Mouse (Mus musculus): ENCODE results near the gene Evi5l. TPM values are rescaled to one million over a fixed set of nuclear protein-coding genes. Genes with fewer than 3 reads are reported as not detected.

Evi5l gene
- 3.3 and 3.7 TPM in 2 replicates for polyA plus RNA-seq (2012; rRNA removed)

DNA sequence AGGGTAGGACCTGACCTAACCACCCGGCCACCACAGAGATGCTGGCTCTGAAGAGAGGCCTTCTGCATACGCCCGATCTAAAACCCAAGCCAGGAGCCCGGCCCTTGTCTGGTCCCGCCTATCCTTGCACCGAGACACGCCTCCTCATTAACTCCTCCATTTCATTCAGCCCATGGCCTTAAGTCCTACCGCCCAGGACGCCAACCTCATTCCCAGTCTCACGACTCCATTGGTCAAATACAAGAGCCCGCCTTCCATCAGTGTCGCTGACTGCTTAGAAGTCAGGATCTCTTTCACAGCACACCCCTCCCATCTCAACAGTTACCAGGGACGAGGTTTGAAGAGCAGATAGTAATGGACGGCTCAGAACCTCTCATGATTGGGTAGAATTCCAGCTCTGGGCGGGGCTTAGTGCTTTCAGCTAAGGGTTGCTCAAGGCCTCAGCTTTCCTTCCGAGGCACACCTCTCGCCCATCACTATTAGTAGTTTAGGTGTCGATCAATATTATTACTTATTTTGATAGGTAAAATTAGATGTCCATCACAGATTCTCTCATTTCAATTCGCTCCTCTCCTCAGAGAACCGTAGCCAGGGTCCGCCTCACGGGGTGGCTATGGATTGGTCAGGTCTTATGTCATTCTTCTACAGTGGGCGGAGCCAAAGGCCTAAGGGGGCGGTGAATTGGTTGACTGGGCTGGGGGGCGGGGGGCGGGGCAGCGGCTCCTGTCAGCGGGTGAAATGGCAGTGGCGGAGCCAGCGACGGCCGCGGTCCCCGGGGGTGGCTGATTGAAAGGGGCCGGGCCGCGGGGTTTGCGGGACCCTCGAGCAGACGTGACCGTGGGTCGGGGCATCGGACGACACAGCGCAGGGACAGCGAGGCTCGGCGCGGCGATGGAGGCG lies at the start of gene Evi5l:
Evi5l (plus strand) TSS at position 716 of the 900 bp plus-strand sequence.

GRCm38 (mm10) chr8:4133798-4134197 lies 32.6 kb upstream of the Evi5l start, which contains the start of gene Cd209g:
Gene Cd209g, plus strand, starts transcription at chr8:4134098.

DNA sequence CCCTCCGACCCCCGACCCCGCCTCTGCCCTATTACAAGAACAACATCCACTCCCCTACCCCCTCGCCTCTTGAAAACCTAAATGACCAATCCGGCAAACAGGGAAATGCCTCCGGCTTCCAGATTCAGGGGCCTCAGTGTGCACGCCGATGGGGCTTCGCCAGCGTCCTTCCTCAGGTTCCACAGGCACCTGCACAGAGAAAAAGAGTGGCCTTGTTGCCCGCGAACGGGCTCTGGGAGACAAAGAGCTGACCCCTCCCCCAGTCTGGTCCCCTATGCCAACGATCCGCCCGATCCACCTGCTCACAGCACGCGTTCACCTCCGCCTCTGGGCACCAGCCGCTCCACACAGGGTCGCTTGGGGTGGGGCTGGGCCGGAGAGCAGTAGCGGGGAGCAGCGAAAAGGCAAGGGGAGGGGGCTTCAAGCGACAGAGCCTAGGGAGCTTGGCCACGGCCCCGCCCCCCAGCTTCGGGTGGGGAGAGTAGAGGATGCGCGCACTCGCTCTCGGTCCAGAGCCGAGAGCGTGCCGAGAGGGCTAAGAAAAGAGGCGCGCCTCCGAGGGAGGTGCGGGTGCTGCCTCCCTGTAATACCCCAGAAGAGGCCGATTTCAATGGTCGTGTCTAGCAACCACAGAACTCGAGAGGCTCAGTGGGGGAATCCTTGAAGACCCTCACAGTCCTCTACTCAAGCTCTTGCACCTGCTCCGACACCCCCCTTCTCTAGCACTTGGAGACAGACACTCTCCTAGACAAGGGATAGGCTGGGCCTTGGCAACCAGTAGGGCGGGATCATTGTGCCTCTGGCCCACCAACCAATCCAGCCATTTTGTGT lies 50.6 kb downstream of the Evi5l start, which contains the start of gene Prr36:
Prr36 (minus strand) TSS at position 669 of the 831 bp plus-strand sequence.

GRCm38 (mm10) chr8:4226739-4227347 lies 60.5 kb downstream of the Evi5l start, which contains the start of gene Lrrc8e:
Gene Lrrc8e, plus strand, starts transcription at chr8:4226827.

DNA sequence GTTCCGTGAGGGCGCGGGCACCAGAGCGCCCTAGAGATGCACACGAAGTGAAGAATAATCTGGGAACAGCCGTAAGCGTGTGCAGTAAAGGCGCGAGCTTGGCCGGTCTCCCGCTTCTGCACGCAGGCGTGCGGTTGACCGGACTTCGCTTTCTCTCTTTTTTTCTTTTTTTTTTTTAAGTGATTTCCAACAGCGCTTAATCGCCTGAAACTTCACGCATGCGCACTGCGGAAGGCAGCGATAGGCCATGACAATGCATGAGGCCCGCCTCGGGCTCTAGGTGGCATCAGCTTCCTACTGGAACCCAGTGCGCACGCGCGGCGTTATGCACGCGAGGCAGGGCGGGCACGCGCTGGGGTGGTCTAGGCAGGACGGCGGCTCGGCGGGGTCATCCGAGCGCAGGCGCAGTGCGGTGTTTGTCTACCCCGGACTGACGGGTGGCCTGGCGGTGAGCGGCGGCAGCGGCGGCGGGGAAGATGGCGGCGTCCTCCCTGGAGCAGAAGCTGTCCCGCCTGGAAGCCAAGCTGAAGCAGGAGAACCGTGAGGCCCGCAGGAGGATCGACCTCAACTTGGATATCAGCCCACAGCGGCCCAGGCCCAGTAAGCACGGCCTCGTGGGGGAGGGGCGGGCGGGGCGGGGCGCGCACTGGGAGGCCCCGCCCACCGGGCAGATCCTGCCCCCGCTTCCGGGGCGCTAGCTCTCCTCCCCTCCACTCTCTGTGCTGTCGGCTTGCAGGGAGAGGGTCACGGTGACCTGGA lies 72.2 kb downstream of the Evi5l start, which contains the start of the genes Map2k7 and Gm49320:
Map2k7 (plus strand) TSS at position 307 of the 759 bp plus-strand sequence.
Gm49320 (plus strand) TSS at position 432 of the 759 bp plus-strand sequence.

GRCm38 (mm10) chr8:4247951-4248540 lies 81.7 kb downstream of the Evi5l start, which contains the start of gene Tgfbr3l:
Gene Tgfbr3l, plus strand, starts transcription at chr8:4248214.

GRCm38 (mm10) chr8:4252934-4253841 lies 86.8 kb downstream of the Evi5l start, which contains the start of gene Snapc2:
Gene Snapc2, plus strand, starts transcription at chr8:4253080.

GRCm38 (mm10) chr8:4259125-4259804 lies 92.9 kb downstream of the Evi5l start, which contains the start of gene Ctxn1:
Gene Ctxn1, minus strand, starts transcription at chr8:4259274.

Other genes with a start within 250 kb of the Evi5l start
- gene Cd209b, start 239.7 kb upstream of the Evi5l start, polyA plus RNA-seq (2012; rRNA removed), result not detected in 2 replicates
- 0.09 TPM in 1 of 2 replicates, not detected in the other for gene Cd209c, start 211.8 kb upstream of the Evi5l start, polyA plus RNA-seq (2012; rRNA removed)
- gene Cd209f, start 60.7 kb upstream of the Evi5l start, polyA plus RNA-seq (2012; rRNA removed), result 0.36 and 0.74 TPM in 2 replicates
- 0.05 and 0.07 TPM in 2 replicates for gene Cd209g, start 32.5 kb upstream of the Evi5l start, polyA plus RNA-seq (2012; rRNA removed)
- 0.21 and 0.22 TPM in 2 replicates for gene Prr36, start 50.9 kb downstream of the Evi5l start, polyA plus RNA-seq (2012; rRNA removed)
- gene Lrrc8e, start 60.3 kb downstream of the Evi5l start, polyA plus RNA-seq (2012; rRNA removed), result 0.07 and 0.08 TPM in 2 replicates
- 12.3 and 13.5 TPM in 2 replicates for gene Map2k7, start 72.2 kb downstream of the Evi5l start, polyA plus RNA-seq (2012; rRNA removed)
- gene Gm49320, start 72.3 kb downstream of the Evi5l start, polyA plus RNA-seq (2012; rRNA removed), result 0.35 and 0.48 TPM in 2 replicates
- 3.5 and 4.8 TPM in 2 replicates for gene Tgfbr3l, start 81.6 kb downstream of the Evi5l start, polyA plus RNA-seq (2012; rRNA removed)
- 10.9 and 12.1 TPM in 2 replicates for gene Snapc2, start 86.5 kb downstream of the Evi5l start, polyA plus RNA-seq (2012; rRNA removed)
- gene Ctxn1, start 92.7 kb downstream of the Evi5l start, polyA plus RNA-seq (2012; rRNA removed), result 2.9 TPM in 2 replicates
- gene Timm44, start 109.3 kb downstream of the Evi5l start, polyA plus RNA-seq (2012; rRNA removed), result 41.0 and 41.8 TPM in 2 replicates
- gene Ccl25, start 158.6 kb downstream of the Evi5l start, polyA plus RNA-seq (2012; rRNA removed), result 4.8 and 5.8 TPM in 2 replicates
- gene Elavl1, start 158.8 kb downstream of the Evi5l start, polyA plus RNA-seq (2012; rRNA removed), result 26.8 and 41.3 TPM in 2 replicates

Data from liver, embryonic 14 days (tissue).